Mouse (Mus musculus): ENCODE measurements around the gene Zdhhc1.

DNA sequence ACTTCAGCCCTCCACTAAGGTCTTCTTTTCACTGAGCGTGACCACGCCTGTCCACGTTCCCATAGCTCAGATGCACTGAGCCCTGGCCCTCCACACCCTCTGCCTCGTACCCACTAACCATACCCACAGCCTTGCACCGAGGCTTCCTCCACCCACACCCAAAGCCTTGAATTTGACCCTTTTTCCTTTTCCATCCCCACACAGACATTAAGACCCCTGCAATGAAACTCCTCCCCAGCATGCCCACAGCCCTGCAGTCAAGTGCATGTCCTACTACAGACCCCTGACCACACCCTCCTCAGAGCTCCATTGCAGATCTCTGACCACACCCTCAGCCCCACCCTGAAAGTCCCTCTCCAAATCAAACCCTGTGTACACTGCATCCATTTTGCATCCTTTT lies 26.9 kb downstream of the Zdhhc1 start:
- TF ChIP-seq CTCF (IDR thresholded peaks at IDR 0.05; ENCODE audit: low read depth) (no peak), EP300 (IDR thresholded peaks at IDR 0.05; ENCODE audit: low read depth) (no peak)
